Mouse (Mus musculus): ENCODE results near the gene Dkk3. TPM values are rescaled to one million over a fixed set of nuclear protein-coding genes. Genes with fewer than 3 reads are reported as not detected.
"Not testable (repeated sequence)": the region's sequence is repeated elsewhere in the genome, so short reads cannot be mapped to it uniquely, and the experiment has no call there.

Dkk3 gene
- total RNA-seq, 2 experiments from 2014 or later: 246 to 273 TPM

DNA sequence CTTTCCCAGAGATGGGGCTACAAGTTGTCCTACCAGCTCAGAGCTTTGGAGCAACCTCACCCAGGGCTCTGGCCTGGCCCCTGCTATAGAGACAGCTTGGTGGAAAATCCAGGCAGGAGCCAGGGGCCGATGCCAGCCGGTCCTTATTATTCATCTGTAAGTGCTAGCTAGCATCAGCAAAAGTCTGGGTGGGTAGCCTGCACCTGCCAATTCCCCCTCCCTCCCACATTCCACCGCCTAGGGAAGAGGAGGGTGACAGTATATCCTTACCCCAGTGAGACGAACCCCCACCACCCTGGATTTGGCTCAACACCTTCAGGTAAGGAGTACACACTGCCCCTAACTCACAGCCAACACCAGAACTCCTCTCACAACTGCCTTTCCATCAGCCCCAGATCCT is 30.9 kb downstream of the Dkk3 start:
- DNase-seq: no peak

DNA sequence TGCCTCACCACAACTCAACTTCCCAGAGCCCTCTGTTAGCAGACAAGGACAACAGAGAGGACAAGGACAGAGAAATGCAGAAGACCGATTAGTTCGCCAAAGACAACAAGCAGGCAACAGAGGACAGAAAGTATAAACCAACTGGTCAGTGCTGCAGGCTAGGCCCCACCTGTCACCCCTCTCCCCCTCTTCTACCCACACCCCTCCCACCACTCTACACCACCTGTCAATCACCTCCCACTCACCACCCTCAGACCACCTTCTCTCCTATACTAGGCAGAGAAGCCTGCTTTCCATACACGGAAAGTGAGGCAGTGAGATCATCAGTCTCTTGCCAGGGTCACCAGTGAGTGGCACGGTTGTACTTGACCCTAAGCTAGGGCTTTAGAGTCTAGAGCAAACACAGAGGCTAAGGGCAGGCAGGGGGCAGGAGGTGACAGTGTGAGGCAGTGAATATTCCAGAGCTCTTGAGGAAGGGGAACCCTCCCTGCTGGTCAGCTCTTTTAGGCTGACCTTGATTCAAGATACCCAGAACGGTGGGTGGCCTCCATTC is 31.7 kb downstream of the Dkk3 start:
- DNase-seq: no peak

DNA sequence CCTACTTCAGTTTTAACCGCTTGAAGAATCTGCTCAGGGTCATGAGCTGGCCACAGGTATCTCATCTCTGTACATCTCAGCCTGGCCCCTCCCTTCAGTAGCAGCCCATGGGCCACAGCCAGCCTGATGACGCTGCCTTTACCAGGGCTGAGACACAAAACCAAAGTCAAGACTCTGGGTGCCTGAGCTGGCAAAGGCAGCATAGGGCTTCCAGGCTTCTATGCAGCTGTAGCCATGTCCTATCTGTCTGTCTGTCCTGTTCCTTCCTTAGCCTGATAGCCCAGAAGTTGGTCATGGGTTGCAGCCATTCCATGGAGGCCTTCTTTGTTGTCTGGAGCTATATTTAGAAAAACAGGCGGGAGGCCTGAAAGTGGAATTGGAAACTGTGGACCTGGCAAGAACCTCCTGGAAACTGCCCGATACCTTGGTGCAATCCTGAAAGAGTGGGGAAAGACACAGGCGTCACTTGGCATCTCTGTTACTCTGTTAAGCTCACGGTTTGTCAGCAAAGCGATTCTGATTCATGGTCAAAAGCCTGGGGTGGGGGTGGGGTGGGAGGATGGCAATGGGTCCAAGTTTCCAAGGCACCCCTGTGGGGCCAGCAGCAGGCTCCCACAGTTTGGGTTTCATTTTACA is 33.1 kb downstream of the Dkk3 start:
- no peak for DNase-seq

DNA sequence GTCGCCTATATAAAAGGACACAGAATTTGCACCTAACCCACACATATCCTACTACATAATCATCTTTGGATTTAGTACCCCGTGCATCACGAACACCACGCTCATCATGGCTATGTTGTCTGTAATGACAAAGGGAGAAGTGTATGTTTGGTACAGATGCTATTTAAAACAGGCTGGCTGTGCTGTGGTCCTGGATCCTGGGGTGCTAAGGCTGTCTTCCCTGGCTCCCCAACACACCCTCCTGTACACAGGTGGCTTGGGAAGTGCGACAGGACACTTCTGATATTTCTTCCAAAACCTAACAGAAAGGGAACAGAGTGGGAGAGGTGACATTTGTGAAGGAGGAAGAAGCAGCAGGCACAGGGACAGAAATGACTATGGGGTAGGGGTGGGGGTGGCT is 35.2 kb downstream of the Dkk3 start:
- no peak for DNase-seq

DNA sequence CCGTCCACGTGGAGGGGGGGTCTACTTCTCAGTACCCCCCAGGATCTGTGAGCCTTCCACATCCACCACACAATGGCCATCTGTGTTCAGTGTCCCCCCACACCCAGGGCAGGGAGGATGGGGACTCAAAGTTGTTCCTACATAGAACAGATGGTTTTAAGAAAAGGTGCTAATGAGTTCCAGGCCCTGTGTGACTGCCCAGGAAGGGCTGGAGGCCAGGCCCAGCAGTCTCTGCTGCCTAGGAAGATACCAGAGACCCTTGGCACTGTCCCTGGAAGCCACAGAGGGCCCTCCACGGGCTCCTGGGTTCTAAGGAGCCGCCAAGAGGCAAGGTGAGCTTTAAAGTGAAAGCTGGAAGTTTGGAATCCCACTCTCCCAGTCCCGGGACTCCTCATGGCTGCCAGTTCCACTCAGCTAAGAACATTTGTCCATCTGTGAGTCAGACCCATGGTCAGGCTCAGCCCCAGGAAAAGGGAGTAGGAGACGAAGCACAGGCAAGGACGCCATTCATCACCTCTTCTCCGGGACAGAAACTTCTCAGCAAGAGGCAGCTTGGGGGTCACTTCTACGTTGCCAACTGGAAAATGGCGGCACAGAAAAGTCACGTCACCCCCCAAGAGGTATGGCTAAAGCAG is 36.9 kb downstream of the Dkk3 start:
- DNase-seq: no peak

DNA sequence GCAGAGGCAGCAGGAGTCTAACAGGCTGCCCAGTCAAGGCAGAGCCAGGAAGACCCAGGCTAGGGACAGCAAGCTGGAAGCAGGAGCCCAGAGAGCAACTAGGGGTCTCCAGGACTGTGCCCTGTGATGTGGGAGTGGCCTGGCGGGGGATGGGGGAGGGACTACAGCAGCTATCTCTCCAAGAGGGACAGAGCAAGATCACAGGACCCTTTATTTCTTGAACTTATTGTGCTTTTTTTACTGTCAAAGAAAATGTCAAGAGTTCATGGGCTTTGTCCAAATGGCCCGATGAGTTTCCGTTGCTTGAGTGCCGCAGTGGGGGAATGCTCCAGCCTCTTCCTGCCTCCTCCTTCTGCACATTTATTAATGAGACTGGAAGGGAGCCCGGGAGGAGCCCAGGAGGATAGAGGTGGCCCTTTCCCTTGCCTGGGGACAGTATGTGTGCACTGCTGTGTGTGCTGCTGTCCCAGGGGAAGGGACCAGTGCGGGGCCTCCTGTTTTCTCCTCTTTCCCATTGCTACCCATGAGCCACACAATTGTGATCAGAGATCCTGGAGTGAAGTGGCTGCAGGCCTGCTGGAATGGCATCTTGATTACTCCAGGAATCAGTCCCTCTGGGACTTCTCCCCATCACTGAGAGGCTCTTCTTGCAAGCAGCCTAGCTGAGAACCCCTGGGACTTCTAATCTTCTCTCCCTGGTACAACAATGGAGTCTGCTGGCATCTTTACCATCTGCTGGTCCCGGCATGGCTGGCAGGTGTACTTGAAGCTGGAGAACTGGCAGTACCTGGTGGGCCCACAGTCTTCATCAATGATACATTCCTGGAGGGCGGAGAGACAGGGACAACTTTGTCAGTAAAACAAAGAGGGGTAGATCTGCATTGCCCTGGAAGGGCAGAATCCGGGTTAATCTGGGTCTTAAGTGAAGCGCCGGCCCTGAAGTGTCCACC is 37.7 kb downstream of the Dkk3 start:
- DNase-seq: no peak

DNA sequence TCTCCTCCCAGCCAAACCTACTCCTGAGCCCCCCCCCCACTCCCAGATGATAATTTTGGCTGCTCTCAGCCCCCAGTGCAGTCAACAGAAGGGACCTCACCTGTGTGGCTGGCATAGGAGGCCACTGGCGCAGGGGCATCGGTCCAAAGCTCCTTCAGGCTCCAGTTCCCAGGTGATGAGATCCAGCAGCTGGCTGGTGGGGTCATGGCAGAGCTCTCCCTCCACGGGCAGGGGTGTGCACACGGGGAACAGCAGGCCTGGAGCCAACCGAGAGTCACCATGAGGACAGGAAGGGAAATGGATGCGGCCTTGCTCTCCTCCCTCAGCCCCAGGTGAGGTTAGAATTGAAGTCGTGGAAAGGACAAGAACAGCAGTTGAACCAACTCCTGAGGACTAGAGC is 39.6 kb downstream of the Dkk3 start:
- no peak for DNase-seq

DNA sequence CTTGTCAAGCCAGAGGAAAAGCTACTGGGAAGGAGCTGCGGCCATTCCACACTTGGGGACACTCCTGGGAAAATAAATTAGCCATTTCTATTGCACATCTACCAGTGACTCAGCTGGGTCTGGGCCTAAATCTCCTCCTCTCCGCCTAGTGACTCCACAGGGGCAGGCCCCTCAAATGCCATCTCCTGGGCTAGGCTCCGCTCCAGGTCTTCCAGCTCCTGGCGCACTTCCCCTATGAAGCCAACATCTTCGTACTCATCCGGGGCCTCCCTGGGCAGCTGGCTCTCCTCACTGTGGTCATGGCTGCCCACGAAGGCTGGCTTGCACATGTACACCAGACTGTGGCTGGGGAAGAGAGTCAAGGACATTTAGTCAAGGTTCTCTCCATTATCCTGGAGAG is 40.8 kb downstream of the Dkk3 start:
- no peak for DNase-seq

DNA sequence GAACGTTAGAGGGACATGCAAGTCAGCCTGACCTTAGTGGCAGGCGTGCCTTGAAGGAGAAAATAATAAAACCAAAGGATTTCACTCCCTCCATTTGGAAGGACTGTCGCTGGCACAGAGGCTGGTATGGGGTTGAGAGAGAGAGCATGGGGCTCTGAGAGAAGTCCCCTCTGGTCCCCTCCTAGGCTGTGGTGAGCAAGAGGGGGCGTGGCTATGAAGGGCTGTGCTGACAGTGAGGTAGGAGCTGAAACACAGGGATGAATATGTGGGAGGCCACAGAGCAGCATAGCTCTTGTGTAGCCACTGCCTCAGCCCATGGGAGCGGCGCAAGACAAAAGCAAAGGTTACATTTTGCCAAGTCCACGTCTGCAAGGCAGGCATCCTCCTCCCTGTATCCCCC is 41.4 kb downstream of the Dkk3 start:
- DNase-seq: no peak

DNA sequence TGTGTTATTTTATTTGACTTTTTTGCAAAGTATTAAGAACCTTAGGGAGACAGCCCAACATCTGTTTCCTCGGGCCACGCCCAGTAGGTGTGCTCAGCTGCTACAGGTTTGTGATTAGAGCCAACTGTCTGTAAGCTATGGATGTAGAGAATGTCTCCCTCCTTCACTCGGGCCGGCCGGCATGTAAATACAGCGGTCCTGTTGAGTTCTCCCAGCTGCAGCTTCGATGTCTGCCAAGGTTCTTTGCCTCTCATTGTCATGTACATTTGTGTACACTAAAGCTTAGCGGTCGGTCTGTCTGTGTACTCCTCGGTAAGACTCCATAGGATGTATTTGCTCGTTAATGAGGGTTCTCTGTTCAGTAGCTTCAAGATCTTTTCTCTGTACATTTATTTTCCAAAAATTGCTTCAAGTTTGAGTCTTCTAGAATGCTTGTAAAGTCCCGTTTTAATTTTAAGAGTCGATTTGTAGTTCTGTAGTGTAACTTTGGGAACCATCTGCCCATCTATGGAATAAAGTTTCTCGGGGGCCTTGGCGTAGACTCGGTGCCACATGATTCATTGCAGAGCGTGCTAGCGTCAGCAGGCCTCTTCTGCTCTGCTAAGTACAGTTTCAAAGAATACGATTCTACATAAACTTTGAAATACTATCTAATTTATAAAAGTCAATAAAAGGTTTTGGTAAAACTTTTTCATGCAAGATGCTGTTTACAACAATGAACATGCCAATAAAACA is 48.1 kb downstream of the Dkk3 start:
- DNase-seq: no peak

DNA sequence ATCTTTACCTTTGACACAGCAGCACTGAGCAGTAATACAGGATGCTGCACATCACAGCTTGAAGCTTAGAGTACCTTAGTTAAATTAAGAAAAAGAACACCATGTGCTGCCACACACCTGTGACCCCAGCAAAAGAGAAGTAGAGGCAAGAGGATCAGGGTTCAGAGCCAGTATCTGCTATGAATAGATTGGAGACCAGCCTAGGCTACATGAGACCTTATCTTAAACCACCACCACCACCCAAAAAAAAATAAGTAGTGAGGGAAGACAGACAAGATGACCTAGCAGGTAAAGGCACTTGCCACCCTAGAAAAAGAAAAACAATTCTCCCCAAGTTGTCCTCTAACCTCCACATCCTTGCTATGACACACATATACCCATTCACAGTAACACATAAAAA is 50.1 kb downstream of the Dkk3 start:
- DNase-seq: no peak

DNA sequence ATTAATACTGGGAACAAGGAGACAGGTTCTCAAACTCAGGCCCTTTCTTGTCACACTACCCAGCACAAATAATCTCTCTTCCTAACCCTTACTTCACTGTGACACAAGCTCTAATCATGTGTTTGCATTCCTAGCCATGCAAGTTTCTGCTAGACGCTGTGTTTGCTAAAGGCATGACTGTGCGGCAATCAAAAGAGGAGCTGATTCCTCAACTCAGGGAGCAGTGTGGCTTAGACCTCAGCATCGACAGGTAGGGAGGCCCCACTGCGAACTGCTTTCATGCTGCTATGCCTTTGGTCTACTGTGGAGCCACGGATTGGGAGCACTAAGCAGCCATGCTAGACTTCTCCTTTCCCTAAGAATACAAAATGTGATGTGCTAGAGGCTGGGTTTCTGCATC is 55.0 kb downstream of the Dkk3 start:
- DNase-seq: no peak

DNA sequence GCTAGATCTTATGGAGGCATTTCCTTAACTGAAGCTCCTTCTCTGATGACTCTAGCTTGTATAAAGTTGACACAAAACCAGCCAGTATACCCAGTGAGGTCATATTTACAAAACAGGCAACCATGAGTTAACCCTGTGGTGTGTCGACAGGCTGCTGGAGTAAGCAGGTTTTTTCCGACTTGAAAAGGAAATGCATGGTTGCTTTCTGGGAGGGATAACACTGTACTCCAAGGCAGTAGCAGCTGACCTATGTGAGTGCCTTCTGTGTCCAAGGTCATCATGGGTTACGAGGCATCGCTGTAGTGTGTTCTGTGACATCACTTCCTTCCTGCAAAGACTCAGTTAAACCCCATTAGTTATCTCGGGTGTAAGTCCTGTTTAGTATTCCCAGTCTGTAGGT is 55.9 kb downstream of the Dkk3 start:
- DNase-seq: no peak

DNA sequence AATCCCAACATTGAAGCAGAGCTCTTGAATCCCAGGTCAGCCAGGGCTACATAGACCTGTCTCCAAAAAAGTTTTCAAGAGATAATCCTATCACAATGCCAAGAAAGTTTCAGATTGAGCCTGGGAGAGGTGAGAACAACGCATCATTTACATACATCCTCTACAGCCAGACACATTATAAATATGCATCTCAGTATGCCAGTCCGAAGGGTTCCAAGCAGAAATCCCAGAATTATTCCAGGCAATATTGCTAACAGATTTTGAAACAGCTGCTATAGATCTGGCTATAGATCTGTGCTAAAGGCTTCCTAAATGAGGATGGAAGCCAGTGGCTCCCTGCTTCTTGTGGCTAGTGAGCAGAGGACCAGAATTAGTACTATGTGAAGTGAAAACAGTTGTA is 58.0 kb downstream of the Dkk3 start:
- DNase-seq: no peak

DNA sequence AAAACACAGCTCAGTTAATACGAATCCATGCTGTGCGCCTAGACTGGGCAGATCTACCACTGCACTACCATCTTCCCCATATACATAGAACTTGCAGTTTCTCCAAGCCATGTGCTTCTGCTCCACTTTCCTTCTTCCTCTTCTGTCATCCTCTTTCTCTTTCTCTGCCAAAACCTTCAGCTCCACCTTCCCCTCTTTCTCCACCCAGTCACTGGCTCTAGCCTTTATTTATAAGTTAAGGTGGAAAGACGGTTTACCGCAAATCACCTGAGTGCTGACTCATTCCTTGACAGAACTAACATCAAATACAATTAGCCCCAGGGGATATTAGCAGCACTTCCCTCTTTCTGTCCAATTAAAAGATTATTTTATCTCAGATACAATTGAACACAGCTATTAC is 63.9 kb downstream of the Dkk3 start:
- not testable (repeated sequence) for DNase-seq

DNA sequence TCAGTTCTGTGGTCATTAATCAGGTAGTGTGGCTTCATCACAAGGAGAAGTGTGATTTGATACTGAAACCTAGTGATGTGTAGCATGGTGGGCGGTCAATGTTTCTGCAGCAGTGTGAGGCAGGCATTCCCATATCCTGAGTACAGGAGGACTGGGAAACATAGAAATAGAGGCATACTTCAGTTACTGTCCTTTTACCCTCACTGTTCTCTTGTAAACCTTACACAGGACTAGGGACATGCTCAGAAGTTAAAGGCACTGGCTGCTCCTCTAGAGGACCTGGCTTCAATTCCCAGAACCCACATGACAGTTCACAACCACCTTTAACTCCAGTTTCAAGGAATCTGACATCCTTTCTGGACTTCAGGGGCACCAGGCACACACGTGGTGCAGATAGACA is 72.7 kb downstream of the Dkk3 start:
- DNase-seq: no peak

DNA sequence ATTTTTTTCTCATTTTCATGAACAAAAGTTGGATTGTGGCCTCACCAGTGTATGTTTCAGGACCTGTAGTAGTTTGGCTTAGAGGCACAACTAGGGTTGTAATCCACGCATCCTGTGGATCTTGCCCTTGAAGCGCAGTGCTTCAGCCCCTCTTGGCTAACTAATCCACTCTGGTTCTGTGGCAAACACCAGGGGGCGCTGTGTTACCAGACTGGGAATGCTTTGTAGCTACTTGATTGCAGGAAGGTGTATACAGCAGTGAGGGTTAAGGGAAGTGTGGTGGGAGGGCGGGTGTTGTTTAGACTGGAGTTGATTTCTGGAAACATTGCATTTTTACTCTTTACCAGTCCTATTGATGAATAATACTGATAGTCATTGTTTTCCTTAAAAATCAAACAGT is 73.8 kb downstream of the Dkk3 start:
- DNase-seq: peak; percentile 76 to 80

DNA sequence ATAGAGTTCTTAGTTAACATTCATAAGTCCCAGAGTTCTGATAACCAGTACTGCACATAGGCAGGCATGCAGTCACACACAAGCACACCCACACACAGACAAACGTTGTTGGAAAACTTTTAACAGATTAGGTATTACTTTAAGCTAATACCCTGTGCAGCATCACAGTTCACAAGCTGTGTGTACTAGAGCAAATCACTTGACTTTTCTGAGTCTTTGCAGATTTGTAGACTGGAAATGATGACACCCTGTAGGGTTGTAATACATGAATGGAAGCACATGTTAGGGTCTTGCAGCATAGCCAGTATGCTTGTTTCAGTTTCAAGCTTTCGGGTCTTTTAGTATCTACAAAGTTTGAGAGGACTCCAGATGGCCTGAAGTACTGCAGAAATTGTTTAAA is 74.6 kb downstream of the Dkk3 start:
- no peak for DNase-seq

DNA sequence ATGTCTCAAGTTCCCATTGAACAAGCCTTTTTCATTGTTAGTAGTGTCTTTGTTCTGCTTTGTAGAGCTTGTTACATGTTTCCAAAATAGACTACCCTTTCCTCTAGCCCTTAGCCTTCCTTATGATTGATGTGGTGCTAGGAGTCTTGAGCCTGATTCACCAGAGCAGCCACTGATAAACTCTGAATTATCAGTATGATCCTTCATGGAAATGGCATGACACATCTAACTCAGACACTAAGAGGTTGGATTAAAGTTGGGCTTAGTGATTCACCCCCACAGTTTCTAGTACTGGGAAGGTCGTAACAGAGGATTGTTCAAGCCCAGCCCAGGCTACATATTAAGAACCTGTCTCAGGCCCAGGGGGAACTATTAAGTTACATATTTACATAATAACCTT is 76.2 kb downstream of the Dkk3 start:
- DNase-seq: no peak

DNA sequence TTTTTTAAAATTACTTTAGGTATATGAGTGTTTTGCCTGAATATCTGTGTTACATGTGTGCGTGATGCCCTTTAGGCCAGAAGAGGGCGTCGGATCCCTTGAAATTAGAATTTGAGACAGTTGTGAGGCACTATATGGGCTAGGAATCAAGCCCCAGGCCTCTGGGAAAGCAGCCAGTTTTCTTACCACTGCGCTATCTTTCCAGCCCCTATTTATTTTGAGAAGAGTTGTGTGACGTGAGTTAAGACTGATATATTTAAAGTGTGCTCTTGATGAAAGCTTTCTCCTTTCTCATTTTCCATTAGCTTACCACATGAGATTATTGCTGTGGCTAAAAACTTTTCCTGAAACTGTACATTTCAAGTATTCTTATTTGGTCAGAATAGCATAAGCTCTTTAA is 84.0 kb downstream of the Dkk3 start:
- DNase-seq: no peak
